Mouse (Mus musculus) gonadal fat pad, adult 2 months (tissue): Measurements from ENCODE around the gene Ccm2. TPM values are rescaled to one million over a fixed set of nuclear protein-coding genes. Genes with fewer than 3 reads are reported as not detected.
"Not testable (repeated sequence)": the region's sequence is repeated elsewhere in the genome, so short reads cannot be mapped to it uniquely, and the experiment has no call there.

ENCODE experiments used
- DNase-seq: peaks from one replicate; pipeline ENCODE4 v3.0.0-alpha.2; 2012; ENCODE audit warnings: low read depth
- polyA plus RNA-seq: library from polyadenylated mRNA; depleted of rRNA; stranded (reverse); fragments of >200 nt; gene quantifications from 2 replicates; pipeline ENCODE4 v1.2.3, GENCODE M21; 2012; rRNA removed

Gene Ccm2
- 82.3 and 84.2 TPM in 2 replicates for polyA plus RNA-seq

DNA sequence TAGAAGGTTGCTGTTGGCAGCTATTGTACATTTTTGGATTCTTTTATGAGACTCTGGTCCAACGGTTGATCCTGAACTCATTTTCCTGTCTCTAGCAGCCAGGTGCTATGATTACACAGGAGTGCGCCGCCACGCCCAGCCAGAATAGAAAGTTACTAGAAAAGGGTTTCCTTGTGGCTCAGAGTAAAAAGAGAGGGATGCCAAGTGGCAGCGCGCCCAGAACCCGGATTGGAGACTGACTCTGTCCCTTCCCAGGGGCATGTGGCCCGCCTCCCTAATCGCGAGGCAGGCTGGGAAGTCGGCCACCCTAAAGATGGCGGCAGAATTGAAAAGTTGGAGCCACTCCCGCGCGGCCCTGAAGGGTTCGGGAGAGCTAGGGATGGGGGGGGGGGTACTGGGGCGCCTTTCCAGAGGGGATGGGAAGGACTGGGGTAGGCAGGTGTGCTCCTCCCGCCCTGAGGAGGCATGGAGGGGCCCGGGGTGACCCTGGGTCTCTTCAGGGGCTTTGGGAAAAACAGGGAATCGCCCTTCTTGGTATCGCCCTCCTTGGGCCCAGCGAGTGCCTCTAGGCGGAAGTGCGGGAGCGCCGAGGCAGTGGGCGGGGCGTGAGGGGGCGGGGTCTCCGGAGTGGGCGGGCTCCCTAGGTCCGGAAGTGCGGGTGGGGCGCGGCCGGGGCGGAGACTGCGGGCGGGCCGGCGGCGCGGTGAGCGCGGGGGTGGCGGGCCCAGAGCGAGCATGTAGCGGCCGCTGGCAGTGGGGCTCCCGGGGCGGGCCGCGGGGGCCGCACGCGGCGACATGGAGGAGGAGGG is at the start of gene Ccm2:
Gene Ccm2 (plus strand): TSS at position 683 of the 809 bp plus-strand sequence.
- peak; percentile 76 for DNase-seq

DNA sequence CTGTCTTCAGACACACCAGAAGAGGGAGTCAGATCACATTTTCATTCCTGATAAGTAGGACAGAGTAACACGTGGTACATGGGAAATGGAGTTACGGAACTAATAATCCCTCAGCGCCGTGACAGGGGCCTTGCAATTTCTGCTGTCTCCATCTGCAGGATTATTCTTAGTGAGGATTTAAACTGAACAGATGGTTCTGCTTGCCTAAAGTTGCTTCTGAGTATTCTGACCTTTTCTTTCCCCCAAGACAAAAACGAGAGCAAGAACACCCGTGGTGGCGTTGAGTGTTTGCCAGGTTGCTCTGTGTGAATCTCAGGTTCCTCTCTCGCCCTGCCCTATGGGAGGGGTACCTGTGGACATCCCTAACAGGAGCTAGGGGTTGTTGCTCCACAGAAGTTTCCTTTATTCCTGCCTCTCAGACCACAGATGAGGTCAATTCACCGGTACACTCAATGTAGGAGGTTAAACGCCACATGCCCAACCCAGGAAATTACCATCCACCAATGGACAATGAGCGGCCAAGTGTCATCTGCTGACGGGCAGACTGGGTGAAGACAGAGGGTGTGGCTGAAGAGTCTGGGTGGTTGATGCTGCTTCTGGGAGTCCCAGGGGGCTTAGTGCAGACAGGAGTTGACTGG is 49.3 kb upstream of the Ccm2 start:
- no peak for DNase-seq

DNA sequence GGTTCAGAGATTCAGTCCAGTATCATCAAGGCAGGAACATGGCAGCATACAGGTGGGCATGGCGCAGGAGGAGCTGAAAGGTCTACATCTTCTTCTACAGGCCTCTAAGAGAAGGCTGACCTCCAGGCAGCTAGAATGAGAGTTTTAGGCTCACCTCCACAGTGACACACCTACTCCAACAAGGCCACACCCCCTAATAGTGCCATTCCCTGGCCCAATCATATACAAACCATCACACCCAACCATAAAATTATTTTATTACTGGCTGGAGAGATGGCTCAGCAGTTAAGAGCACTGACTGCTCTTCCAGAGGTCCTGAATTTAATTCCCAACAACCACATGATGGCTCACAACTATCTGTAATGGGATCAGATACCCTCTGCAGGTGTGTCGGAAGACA is 44.2 kb upstream of the Ccm2 start:
- no peak for DNase-seq

DNA sequence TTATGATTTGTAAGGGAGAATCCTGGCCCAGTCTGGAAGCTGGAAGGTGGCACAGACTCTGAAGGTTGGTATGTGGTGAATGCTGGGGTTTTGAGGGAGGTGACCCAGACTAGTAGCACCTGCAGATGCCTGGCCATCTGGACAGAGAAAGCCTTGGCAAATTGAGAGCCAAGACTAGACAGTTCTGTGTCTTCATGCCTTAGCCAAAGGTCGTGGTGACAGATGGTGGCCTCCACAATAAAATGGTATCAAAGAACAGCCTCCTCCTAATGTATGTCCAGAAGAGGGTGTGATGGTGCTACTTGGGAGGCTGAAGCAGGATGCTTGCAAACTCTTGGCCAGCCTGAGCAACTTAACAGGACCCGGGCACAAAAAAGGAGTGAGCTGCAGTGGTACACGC is 42.5 kb upstream of the Ccm2 start:
- no peak for DNase-seq

DNA sequence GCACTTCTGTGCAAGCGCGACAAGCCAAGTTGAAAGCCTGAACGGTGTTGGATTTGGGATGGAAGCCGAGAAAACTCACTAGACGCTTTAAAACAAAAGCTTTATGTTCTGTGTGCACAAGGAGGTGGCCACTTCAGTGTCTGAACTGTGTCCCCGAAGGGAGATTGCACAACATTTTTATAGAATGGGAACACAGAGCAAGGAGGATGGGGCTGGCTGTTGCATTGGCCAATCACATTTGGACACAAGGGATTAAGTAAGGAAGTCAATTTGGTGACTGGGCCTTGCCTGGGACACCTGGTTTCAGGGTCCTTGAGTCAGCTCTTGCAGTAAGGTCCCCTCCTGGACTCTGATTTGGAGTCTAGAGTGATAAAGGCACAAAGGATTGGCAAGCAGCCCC is 42.0 kb upstream of the Ccm2 start:
- no peak for DNase-seq

DNA sequence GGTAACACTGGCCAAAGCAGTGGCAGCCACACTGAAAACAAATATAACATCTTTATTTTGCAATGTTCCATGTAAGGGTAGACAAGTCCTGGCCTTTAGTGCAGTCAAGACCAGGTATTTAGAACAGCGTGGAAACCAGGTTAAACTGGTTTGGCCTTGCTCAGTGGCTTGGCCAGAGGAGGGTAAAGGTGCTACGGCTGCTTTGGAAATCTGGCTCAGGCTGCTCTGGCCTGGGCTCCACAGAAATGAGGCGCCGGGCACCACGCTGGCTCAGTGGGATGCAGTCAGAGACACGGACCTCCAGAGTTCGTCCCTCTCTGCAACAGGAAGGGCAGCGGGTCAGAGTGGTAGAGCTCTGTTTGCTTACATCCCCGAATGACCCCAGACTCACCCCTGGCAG is 40.2 kb upstream of the Ccm2 start:
- no peak for DNase-seq

DNA sequence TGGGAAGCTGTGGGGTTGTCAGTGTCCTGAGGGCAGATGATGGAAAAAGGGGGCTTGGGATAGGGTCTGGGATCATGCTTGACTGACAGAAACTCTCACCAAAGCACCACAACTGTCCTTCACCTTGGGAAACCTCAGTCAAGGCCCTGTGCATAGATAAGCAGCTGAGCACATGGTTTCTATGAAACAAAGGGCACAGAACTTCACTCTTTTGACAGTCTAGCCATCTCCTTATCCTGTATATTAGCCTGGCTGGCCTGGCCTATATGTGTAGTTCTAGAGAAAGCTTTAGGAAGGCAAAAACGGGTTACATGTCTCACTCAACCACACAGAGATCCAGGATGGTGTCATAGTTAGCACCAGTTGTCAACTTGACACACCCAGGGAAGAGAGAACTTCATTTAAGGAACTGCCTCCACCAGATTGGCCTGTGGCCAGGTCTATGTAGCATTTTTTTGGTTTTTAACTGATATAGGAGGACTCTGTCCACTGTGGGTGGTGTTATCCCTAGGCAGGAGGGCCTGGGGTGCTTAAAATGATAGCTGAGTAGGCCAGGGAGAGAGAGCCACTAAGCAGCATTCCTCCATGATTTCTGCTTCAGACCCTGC is 38.3 kb upstream of the Ccm2 start:
- no peak for DNase-seq

DNA sequence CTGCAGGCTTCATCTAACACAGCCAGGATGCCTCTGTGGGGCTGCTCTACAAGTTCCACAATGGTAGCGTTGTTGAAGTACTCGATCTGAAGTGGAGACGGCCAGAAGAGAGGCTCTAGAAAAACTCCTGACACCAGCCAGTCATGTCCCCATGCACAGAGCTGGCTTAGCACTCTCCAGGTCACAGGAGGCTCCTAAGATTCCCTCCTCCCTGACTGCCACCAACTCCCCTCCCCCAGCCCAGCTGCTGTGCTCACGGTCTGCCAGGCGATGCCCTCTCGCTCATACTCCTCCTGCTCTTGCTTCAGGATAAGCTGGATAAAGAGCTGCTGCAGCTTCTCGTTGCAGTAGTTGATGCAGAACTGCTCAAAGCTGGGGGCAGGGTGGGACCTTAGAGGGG is 31.9 kb upstream of the Ccm2 start:
- no peak for DNase-seq

DNA sequence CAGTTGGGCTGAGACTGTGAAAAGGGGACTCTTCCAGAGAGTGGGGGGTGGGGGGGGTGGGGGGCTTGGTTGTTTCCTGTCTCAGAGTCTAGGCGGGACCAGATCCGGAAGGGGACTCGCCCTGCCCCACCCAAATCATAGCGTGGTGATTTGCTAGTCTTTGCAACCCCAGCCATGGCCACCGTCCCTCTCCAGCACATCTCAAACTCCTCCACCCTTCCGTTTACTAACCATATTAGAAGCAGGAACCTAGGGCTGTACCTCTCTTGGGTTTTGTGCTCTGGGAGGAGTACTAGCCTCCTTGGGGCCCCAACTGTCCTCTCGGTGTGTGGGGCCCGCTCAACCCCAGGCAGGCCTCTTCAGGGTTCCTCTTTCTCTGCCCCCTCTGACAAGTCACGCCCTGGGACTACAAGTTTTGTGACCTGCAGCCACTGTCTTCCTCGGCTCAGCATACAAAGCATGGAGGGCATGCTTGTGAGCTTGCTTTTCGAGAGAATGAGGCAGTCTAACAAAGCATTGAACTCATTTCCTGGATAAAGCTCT is 27.1 kb upstream of the Ccm2 start:
- DNase-seq, result no peak

DNA sequence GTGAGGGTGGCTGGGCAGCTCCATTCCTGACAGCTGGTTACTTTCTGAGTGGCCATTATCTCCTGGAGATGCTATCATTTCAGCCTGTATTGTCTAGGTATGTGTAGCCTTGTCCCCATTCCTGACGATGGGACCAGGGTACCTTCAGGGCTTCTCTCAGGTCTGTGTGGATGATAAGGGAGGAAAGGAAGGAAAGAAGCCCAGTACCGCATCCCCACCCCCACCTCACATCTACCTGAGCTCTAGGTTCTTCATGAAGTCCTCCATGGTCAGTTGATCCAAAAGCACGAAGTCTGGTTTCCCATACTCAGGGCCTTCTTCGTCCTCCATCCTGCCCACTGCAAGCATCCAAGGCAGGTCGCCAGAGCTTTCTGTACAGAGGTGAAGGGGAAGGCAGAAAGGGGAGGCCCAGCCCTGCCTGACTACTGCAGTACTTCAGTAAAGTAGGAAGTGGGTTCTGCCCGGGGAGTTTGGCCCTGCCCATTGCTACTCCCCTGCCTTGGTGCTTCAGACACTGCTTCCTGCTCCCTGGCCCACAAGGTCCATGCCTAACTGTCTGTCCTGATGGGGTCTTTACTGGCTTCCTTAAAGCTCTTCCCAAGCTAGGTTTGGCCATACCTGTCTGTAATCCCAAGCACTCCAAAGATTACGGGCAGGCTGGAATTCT is 26.0 kb upstream of the Ccm2 start, which contains the start of gene Myo1g:
Gene Myo1g (minus strand): TSS at position 459 of the 667 bp plus-strand sequence.
- DNase-seq, result no peak

DNA sequence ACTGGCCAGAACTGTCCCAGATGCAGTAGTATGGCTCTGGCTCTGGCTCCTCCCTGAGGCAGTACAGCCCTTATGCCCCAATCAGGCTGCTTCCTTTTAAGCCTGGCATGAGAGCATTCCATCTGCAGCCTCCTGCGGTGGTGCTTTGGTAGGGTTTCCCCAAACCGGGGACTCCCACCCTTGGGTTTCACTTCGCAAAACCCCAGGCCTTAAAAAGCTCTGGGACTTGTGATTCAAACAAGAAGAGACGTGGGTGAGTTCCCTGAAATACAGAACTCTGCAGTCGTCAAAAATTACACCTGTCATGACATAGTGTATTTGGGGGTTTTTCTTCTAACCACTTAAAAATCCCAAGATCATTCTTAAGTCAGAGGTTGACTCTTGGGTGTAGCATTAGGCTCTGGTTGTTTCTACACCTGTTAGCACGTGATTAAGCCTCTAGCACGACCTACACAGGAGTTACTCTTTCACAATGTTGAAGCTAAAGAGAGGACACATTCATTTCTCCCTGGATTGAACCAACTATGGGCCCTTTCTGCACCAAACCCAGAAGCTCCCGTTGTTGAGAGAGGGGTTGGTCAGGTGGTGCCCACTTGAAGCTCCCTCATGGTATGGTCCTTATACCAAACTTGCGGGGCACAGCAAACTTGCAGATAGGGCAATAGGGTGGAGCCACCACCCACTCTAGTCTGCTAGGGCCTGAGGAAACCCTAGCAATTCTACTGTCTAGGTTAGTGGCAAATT is 23.7 kb upstream of the Ccm2 start:
- DNase-seq, result no peak

DNA sequence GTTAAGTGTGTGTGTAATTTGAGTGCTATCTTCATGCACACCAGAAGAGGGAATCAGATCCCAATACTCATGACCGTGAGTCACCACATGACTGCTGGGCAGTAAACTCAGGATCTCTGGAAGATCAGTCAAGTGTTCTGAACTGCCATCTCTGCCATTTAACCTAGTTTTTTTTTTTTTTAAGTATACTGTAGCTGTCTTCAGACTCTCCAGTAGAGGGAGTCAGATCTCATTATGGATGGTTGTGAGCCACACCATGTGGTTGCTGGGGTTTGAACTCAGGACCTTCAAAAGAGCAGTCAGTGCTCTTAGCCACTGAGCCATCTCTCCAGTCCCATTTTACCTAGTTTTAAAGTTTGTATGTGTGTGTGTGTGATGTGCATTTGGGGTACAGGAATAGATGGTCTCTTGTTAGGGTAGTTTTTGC is 23.0 kb upstream of the Ccm2 start:
- DNase-seq, result no peak

DNA sequence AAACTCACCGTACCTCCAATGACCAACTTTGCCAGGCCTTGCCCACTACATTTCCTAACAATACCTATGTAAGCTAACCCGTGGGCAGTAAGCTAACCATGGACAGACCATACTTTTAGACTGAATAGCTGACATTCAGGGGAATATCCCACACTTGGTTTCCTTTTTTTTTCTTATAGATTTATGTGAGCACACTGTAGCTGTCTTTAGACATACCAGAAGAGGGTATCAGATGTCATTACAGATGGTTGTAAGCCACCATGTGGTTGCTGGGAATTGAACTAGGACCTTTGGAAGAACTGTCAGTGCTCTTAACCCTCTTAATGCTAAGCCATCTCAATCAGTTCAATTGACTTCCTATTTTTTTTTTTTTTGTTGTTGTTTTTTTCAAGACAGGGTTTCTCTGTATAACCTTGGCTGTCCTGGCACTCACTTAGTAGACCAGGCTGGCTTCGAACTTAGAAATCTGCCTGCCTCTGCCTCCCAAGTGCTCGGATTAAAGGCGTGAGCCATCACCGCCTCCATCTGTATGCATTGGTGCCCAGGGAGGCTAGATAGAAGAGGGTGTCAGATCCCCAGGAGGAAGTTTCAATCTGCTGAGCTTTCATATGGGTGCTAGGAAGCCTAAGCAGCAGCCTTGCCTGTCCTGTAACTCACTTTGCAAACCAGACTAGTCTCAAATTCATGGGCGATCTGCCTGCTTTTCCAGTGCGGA is 22.4 kb upstream of the Ccm2 start:
- no peak for DNase-seq

DNA sequence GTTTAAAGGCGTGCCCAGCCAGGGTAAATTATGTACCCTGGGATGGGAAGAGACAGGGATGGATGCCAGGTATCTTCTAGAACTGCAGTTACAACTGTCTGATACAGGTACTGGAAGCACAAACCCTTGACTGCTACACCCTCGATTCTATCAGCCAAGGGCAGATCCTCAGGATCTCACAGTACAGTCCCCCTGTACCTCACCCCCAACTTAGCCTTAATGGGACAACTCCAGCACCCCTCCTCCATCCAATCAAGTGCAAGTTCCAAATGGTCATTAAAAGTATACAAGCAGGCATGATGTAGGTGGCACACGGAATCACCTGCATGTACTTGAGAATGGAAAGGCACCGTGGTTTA is 21.8 kb upstream of the Ccm2 start:
- no peak for DNase-seq

DNA sequence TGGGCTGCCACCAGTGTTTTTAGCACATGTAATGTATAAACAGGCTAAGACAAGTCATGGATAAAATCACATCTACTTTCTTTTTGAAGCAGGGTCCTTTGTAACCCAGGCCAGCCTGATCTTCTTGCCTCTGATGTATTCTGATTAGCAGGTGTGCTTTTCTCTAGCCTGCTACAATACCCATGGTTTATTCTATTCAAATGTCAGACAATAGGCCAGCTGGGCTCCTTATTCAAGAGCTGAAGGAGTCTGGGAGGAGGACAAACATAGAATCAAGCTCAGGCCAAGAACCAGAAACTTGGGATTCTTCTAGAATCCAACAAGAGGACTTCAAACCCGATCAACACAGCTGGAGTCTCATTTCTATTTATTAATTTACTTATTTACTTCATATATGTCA is 21.4 kb upstream of the Ccm2 start:
- no peak for DNase-seq

DNA sequence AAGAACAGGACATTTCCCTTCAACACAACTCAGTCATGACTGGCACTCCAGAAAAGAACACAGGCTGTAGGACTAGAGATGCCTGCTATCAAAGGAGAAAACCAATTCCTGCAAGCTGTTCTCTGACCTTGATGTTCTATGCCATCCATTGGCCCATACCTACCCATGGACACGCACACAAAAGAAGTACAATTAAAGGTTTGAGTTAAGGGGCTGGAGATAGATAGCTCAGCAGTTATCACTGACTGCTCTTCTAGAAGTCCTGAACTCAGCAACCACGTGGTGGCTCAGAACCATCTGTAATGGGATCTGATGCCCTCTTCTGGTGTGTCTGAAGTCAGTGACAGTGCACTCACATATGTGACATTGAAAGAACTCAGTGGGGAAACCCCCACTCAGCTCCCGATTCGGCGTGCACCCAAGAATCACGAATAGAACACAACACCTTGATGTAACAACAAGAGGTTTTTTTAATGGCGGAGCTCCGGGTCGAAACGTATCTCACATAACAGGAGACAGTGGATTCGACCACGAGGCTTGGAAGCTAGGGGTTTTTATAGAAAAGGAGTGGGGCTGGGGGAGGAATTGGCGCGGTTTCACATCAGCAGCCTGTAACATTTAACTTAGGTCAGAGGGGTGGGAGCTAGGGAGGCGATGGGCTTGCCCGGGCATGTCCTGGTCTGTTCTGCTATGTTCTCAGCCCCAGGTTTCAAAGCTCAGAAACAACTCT is 20.0 kb upstream of the Ccm2 start:
- not testable (repeated sequence) for DNase-seq

DNA sequence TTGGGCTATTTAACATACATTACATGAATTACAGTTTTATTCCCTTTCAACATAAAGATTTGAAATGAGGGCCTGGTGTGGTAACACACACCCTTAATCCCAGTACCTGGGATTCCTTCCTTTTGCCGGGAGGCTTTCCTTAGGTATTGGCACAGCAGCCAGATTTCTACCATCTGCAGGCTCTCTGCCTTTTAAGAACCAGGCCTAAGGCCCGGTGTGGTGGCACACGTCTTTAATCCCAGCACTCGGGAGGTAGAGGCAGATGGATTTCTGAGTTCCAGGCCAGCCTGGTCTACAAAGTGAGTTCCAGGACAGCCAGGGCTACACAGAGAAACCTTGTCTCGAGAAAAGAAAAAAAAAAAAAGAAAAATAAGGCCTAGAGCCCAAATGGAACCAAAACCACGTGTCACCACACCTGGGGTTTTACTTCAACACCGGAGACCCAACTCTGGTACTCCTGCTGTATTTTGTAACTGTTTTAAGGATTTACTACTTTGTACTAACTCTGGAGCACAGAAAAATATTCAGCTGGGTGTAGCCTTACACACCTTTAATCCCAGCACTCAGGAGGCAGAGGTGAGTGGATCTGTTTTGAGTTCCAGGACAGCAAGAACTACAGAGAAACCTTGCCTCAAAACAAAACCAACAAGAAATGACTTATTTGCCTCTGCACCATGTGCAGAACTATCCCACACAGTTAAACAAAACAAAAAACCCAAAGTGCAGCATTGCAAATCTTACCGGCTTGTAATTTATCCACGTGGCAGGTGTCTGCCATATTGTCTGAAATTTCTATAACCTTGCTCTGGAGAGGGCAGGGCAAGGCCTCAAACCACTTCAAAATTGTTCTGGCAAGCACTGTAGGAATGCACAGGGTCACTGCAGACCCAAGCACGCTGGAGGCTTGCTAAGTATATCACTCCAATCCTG is 19.2 kb upstream of the Ccm2 start:
- no peak for DNase-seq

DNA sequence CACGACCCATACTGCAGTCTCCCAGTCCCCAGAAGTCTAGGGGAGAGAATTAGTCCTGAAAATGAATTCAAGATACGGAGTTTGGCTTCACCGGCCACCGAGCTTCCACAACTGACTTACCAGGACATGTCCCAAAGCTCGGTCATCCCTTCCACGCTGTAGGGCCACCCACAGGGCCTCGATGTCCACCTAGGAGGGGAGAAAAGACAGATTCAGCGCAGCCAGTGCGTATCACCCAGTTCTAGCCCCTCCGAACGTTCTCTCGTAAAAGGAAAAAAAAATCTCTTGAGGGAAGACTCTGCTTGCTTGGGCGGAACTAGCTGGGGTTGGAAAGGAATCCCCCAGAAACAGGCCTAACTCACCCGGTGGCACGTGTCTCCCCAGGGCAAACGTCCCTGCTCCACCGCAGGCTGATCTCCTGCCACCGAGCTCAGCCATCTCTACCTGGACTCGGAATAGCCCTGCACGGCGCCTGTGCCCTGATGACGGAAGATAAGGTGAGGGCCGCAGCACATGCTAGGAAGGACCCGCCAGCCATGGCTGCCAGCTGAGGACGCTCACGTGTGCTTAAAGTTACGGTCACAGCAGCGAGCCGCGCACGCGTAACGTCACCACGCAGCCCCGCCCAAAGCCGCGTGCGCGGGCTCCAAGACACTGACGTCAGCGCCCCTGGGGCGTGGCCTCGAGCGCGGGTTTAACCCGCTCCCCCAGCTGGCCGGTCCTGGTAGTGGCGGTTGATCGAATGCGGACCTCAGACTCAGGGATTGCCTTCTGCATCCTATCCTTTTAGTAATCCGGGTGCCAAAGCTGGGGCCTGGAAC is 18.3 kb upstream of the Ccm2 start:
- DNase-seq, result no peak
